Mouse (Mus musculus): ENCODE measurements around the gene Lmo2. TPM values are rescaled to one million over a fixed set of nuclear protein-coding genes. Genes with fewer than 3 reads are reported as not detected.

Gene Lmo2
- polyA plus RNA-seq (2012; ENCODE audit: insufficient read depth, low replicate concordance) = 436 and 585 TPM in 2 replicates

DNA sequence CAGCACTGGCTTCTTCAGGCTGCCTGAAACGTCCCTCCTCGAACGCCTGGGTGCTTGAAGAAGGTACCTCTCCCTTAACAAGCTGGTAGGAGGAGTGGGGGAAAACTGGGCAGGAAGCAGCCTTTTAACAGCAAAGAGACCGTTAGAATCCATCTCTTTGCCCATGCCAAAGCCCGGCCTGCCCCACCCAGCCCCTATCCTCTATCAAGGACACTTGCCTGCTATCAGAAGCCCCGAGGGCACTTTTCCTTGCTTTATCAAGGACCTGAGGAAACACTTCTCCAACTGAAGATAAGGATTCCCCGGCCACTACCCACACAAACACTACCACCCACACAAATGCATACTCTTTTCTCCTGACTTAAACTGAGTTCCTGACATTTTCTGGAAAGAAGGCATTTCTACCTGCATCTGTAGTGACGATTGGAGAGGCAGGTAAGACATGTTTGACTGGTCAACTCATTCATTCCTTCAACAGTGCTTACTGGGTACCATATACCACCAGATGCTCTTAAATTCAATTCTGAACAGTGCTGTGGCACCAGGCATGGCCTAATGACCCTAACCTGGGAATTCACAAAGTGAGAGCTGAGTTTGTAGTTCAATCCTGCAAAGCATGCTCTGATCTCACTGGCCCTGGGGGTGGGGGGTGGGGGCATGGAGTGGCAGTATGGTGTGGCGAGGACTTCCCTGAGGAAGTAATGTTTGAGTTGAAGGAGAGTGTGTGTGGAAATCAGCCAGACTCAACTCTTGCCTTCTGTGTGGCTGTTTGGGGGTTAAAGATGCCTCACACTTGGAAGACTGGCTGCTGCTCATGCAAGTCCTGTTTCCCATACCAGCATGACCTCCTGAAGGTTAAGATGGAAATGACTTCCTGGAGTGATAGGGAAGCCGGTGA lies at the start of gene Lmo2:
Lmo2 (plus strand) TSS at position 338 of the 898 bp plus-strand sequence.
- Histone ChIP-seq H3K9me3 (no peaks in the 10 kb centered on the region), H3K36me3 (replicated peaks; ENCODE audit: low read length) (peaks cover 13% of the 10 kb centered on the region), H3K4me3 (replicated peaks) (peak within 1 kb of the TSS; percentile 90), H3K27me3 (replicated peaks) (no peaks in the 10 kb centered on the region), H3K4me1 (peaks cover 100% of the 10 kb centered on the region)
- TF ChIP-seq GATA1 (IDR thresholded peaks at IDR 0.05; ENCODE audit: borderline replicate concordance, low read length) (no peak), FLI1 (IDR thresholded peaks at IDR 0.05; ENCODE audit: low read length) (no peak)

DNA sequence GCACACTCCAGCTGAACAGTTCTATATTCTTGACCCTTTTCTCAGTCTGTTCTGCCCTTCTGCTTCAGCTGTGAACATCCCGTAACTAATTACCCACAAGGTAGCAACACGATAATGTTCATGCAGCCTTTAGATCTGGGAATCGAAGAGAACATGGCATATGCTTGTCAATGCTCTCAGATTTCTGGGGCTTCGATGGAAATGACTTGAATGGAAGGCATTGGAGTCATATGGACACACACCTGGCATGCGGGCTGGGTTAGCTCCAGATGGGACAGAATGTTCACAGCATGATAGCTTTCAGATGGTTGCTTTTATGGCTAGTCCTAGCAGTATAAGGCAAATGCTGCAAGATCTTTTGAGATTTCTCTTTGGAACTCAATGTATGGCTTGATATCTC lies 47.2 kb upstream of the Lmo2 start:
- no peaks in the 10 kb centered on the region for H3K9me3 ChIP-seq
- TF ChIP-seq GATA1 (IDR thresholded peaks at IDR 0.05; ENCODE audit: borderline replicate concordance, low read length) (no peak), FLI1 (IDR thresholded peaks at IDR 0.05; ENCODE audit: low read length) (no peak)
- H3K4me3 ChIP-seq (replicated peaks) = no peak overlapping the region
- no peaks in the 10 kb centered on the region for H3K27me3 ChIP-seq (replicated peaks)
- peaks cover 50% of the 10 kb centered on the region for H3K4me1 ChIP-seq
- H3K36me3 ChIP-seq (replicated peaks; ENCODE audit: low read length) = peaks cover 7% of the 10 kb centered on the region

DNA sequence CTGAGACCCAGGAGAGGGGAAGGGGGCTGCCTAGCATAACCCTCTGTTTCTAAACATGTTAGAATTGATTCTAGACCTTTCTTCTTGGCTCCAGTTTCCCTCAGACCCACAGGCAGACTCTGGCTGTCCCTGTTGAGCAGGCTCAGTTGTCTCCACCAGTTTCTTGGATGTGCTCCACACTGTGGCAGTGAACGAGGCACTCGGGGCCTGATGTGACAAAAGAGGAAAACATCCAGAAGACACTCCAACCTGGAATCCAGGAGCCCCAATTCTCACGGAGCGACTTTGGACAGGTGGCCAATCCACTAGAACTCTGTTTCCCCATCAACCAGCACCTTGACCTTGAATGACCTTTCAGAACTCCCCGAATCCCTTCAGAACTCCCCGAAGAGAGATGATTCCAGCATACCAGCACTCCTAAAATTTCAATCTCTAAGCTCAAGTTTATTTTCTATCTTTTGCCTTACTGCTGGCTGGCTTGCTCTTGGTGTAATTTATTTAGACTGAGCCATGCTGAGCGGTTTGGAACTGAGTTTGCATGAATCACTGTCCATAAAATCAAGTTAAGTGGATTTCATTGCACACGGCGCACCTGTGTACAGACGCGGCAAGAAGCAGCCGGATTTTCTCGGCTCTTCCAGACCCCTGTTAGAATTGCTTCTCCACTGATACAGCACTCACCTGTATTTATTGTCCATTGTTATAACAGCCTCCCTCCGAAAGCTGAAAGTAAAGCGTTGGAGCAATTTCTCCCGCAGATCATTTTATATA lies 45.1 kb upstream of the Lmo2 start:
- TF ChIP-seq FLI1 (IDR thresholded peaks at IDR 0.05; ENCODE audit: low read length) = no peak
- TF ChIP-seq GATA1 (IDR thresholded peaks at IDR 0.05; ENCODE audit: borderline replicate concordance, low read length) = no peak
- H3K36me3 ChIP-seq (replicated peaks; ENCODE audit: low read length) = peaks cover 7% of the 10 kb centered on the region
- no peak overlapping the region for H3K4me3 ChIP-seq (replicated peaks)
- peaks cover 42% of the 10 kb centered on the region for H3K4me1 ChIP-seq
- no peaks in the 10 kb centered on the region for H3K9me3 ChIP-seq
- no peaks in the 10 kb centered on the region for H3K27me3 ChIP-seq (replicated peaks)

DNA sequence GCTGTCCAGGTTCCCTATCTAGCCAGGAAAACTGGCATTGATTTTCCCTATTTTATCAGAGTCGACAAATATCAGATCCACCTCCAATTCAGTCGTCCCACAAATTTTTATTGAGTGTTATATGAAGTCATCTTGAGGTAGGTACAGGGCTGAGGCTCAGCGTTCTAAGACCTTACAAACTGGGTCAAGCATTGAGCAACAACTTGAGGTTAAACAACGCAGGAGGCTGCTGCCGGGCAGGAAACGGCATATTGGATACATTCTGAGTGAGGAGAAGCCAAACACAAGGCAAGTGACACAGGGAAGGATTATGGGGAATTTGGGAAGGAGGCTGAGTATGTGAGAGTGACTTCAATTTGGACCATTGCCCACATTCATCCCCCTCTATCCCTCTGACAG lies 44.5 kb upstream of the Lmo2 start:
- TF ChIP-seq FLI1 (IDR thresholded peaks at IDR 0.05; ENCODE audit: low read length) (no peak), GATA1 (IDR thresholded peaks at IDR 0.05; ENCODE audit: borderline replicate concordance, low read length) (no peak)
- Histone ChIP-seq H3K4me3 (replicated peaks) (no peak overlapping the region), H3K27me3 (replicated peaks) (no peaks in the 10 kb centered on the region), H3K9me3 (no peaks in the 10 kb centered on the region), H3K4me1 (peaks cover 48% of the 10 kb centered on the region), H3K36me3 (replicated peaks; ENCODE audit: low read length) (peaks cover 7% of the 10 kb centered on the region)

DNA sequence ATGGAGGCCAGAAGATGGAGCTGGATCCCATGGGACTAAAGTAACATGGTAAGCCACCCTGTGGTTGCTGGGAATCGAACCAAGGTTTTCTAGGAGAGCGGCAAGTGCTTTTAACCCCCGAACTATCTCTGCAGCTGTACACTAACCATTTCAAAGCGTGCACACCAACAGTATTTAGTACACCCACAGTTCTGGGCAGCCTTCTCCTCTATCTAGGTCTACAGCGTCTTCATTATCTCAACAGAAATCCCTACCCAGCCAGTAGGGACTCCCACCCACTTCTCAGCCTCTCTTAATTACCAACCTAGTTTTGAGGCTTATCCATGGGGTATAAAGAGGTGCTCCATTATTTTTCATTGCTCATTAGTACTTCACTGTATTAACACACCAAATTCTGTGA lies 41.7 kb upstream of the Lmo2 start:
- no peak overlapping the region for H3K4me3 ChIP-seq (replicated peaks)
- no peaks in the 10 kb centered on the region for H3K9me3 ChIP-seq
- no peaks in the 10 kb centered on the region for H3K36me3 ChIP-seq (replicated peaks; ENCODE audit: low read length)
- peaks cover 36% of the 10 kb centered on the region for H3K4me1 ChIP-seq
- TF ChIP-seq FLI1 (IDR thresholded peaks at IDR 0.05; ENCODE audit: low read length) = no peak
- no peak for TF ChIP-seq GATA1 (IDR thresholded peaks at IDR 0.05; ENCODE audit: borderline replicate concordance, low read length)
- H3K27me3 ChIP-seq (replicated peaks) = no peaks in the 10 kb centered on the region

DNA sequence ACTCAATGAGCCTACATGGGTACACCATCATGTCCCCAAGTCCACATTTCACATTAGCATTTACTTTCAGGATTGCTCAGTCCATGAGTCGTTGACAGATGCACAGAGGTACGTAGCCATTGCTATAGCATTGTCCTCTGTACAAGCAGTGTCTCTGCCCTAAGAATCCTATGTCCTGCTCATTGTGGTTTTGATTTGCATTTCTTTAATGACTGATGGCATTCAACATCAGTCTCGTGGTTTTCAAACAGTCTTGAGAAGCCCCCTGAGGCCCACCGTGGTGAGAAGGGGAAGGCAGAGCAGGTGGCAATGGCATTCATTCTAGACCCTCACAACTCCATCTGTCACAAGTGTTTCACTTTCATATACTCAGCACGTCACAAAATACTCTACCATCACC lies 40.4 kb upstream of the Lmo2 start:
- Histone ChIP-seq H3K36me3 (replicated peaks; ENCODE audit: low read length) (no peaks in the 10 kb centered on the region), H3K4me1 (peaks cover 33% of the 10 kb centered on the region)

DNA sequence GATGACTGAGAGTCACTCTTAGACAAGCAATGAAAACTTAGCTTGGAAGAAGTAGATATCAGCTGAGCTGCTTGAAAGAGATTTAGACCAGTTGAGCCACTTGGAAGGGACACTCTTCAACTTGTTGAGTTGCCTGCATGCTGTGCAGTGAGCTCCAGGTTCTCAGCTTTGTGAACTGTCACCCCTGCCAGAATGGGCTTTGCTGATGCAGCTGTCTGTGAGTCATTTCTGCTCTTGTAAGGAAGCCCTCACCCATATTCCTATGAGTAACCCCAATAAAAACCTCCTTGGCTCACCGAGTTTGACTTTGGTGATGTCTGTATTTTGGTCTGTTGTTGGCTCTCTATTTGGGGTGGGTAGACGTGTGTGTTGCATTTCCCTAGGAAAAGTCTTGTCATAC lies 39.4 kb upstream of the Lmo2 start:
- no peak for TF ChIP-seq GATA1 (IDR thresholded peaks at IDR 0.05; ENCODE audit: borderline replicate concordance, low read length)
- no peak for TF ChIP-seq FLI1 (IDR thresholded peaks at IDR 0.05; ENCODE audit: low read length)
- Histone ChIP-seq H3K4me3 (replicated peaks) (no peak overlapping the region), H3K36me3 (replicated peaks; ENCODE audit: low read length) (no peaks in the 10 kb centered on the region), H3K4me1 (peaks cover 31% of the 10 kb centered on the region), H3K27me3 (replicated peaks) (no peaks in the 10 kb centered on the region), H3K9me3 (no peaks in the 10 kb centered on the region)

More for the DNA sequence above, 40.4 kb upstream of the Lmo2 start:
- Histone ChIP-seq H3K4me3 (replicated peaks) (no peak overlapping the region), H3K9me3 (no peaks in the 10 kb centered on the region), H3K27me3 (replicated peaks) (no peaks in the 10 kb centered on the region)
- TF ChIP-seq FLI1 (IDR thresholded peaks at IDR 0.05; ENCODE audit: low read length) (no peak), GATA1 (IDR thresholded peaks at IDR 0.05; ENCODE audit: borderline replicate concordance, low read length) (no peak)

DNA sequence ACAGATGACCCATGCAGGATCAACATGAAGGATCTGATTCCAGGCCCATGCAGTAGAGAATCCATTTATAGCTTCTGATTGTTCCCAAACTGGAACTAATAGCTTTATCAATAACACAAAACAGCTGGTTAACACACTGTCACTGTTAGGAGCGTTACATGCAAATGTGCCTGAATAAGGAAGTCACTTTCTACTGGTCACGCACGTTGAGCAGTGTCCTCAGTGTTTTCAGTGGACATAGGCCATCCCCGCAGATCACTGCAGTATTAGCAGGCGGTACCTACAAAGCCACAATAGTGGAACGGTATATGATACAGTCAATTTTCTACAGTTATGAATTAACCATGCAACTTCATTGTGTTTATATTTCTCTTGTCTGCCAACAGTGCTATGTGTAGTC lies 38.3 kb upstream of the Lmo2 start:
- Histone ChIP-seq H3K4me3 (replicated peaks) (no peak overlapping the region), H3K27me3 (replicated peaks) (no peaks in the 10 kb centered on the region), H3K4me1 (peaks cover 26% of the 10 kb centered on the region), H3K36me3 (replicated peaks; ENCODE audit: low read length) (no peaks in the 10 kb centered on the region), H3K9me3 (no peaks in the 10 kb centered on the region)
- no peak for TF ChIP-seq GATA1 (IDR thresholded peaks at IDR 0.05; ENCODE audit: borderline replicate concordance, low read length)
- TF ChIP-seq FLI1 (IDR thresholded peaks at IDR 0.05; ENCODE audit: low read length) = no peak

DNA sequence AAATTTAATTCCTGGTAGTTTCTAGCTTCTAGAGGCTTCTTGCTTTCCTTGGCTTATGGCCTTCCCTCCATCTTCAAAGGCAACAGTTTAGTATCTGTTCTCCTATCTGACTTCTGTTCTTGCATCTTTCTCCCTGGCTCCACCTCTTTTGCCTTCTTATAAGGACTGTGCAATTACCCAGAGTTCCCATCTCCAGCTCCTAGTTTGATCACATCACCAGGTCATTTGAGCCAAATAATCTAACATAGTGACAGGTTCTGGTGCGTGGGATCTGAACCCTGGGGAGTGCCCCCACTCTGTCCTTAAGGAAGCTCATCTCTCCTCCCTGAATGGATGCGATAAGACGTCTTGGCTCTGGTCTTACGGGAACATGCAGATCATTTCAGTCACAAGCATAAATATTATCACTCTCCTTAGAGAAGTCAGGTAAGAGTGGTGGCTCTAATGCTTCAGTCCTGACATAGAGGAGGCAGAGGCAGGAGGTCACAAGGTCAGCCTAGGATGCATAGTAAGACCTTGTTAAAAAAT lies 31.1 kb upstream of the Lmo2 start:
- H3K4me1 ChIP-seq = peaks cover 55% of the 10 kb centered on the region

More for the DNA sequence above, 31.1 kb upstream of the Lmo2 start:
- no peaks in the 10 kb centered on the region for H3K9me3 ChIP-seq
- H3K27me3 ChIP-seq (replicated peaks) = no peaks in the 10 kb centered on the region
- TF ChIP-seq GATA1 (IDR thresholded peaks at IDR 0.05; ENCODE audit: borderline replicate concordance, low read length) (no peak), FLI1 (IDR thresholded peaks at IDR 0.05; ENCODE audit: low read length) (no peak)
- H3K36me3 ChIP-seq (replicated peaks; ENCODE audit: low read length) = no peaks in the 10 kb centered on the region
- no peak overlapping the region for H3K4me3 ChIP-seq (replicated peaks)
